Mouse (Mus musculus) liver, embryonic 16.5 days (tissue): ENCODE results near the gene Lsamp. TPM values are rescaled to one million over a fixed set of nuclear protein-coding genes. Genes with fewer than 3 reads are reported as not detected.

Experiments used
- ATAC-seq: fragments of 200-750 bp; cut with Nextera tagmentation; 2 replicates; pipeline ENCODE4 v1.8.0; 2017; ENCODE audit warnings: low read depth, mild to moderate bottlenecking, moderate number of reproducible peaks, moderate library complexity
- H3K27ac ChIP-seq: fragments of 300-500 bp; sonication (generic); 2 replicates; pipeline ENCODE4 v1.5.1; 2014; ENCODE audit warnings: mild to moderate bottlenecking, low read length
- H3K27me3 ChIP-seq: fragments of 300-500 bp; sonication (generic); 2 replicates; pipeline ENCODE4 v1.6.1; 2014; ENCODE audit warnings: low read depth, low read length, mixed read lengths; ENCODE audit not compliant: control insufficient read depth, insufficient read depth
- H3K36me3 ChIP-seq: fragments of 300-500 bp; sonication (generic); 2 replicates; pipeline ENCODE4 v1.6.1; 2014; ENCODE audit warnings: mild to moderate bottlenecking; ENCODE audit not compliant: control insufficient read depth, insufficient read depth
- H3K4me1 ChIP-seq: fragments of 300-500 bp; sonication (generic); 2 replicates; pipeline ENCODE4 v1.6.1; 2014; ENCODE audit warnings: low read depth, low read length, mixed read lengths; ENCODE audit not compliant: control insufficient read depth
- H3K4me2 ChIP-seq: fragments of 300-500 bp; sonication (generic); 2 replicates; pipeline ENCODE4 v1.6.1; 2014; ENCODE audit warnings: low read depth, low read length, mixed read lengths
- H3K4me3 ChIP-seq: fragments of 300-500 bp; sonication (generic); 2 replicates; pipeline ENCODE4 v1.5.1; 2014; ENCODE audit warnings: low read depth, mild to moderate bottlenecking, low read length
- H3K9ac ChIP-seq: fragments of 300-500 bp; sonication (generic); 2 replicates; pipeline ENCODE4 v1.6.1; 2014; ENCODE audit warnings: low read depth, low read length
- H3K9me3 ChIP-seq: fragments of 300-500 bp; sonication (generic); replicated peaks from 2 replicates; pipeline ENCODE4 v1.6.1; 2016; ENCODE audit warnings: low read length; ENCODE audit not compliant: control insufficient read depth
- WGBS: fragments of 180-500 bp; shearing (Covaris S2); extraction: QIAGEN DNeasy Blood & Tissue Kit; methylation state at CpG from one replicate; pipeline ENCODE4 v1.1.7; 2014; ENCODE audit not compliant: insufficient replicate concordance; 5-methylcytosine and 5-hydroxymethylcytosine counted together
- polyA plus RNA-seq: library from polyadenylated mRNA; unstranded; fragments of >200 nt; fragmentation: Nextera tagmentation; extraction: Ambion mirVana; gene quantifications from 2 replicates; pipeline ENCODE4 v1.2.1, GENCODE M21; 2015

Gene Lsamp
- polyA plus RNA-seq, 1 experiment from 2014 or later: 0.15 TPM

DNA sequence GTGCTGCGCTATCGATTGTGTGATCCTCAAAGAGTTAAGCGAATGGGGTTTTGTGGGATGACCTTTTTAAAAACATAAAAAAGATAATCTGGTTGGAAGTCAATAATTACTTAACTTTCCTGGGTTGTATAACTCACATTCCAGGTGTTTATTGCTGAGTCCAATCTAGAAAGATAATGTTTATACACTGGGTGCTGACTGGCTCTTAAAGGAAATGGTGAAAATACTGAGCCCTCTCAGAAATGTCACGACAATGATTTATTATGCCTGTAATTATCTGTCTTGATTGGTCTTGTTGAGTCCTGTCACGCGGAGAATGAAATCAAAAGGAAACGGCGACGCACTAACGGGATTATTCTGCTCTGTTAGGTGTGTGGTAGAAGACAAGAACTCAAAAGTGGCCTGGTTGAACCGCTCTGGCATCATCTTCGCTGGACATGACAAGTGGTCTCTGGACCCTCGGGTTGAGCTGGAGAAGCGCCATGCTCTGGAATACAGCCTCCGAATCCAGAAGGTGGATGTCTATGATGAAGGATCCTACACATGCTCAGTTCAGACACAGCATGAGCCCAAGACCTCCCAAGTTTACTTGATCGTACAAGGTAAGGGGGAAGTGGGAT is 1904.5 kb downstream of the Lsamp start:
- Histone ChIP-seq H3K36me3 (no peaks in the 10 kb centered on the region), H3K27ac (no peak overlapping the region), H3K4me3 (no peak overlapping the region), H3K4me1 (no peaks in the 10 kb centered on the region), H3K27me3 (no peaks in the 10 kb centered on the region), H3K9me3 (no peaks in the 10 kb centered on the region), H3K4me2 (no peak overlapping the region), H3K9ac (no peak overlapping the region)
- WGBS: 76% methylated on average over 16 of the region's 16 CpGs
- ATAC-seq: no peak

DNA sequence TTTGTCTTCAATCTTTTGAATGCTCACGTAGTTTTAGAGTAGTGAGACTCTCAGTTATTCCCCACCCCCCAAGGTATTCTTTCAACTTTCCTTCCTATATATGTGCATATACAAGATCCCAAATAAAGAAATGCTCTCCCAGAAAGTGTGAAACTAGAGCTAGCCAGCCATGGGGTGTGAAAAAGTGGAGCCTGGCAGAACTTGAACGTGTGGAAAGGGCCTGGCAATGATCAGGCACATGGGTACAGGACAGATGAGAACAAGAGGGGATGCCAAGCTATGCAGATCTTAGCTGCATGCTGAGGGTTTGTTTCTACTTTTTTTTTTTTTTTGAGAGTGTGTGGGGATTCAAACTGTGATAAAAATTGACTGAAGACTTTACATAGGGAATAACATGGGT is 1916.6 kb downstream of the Lsamp start:
- 28% methylated on average over 2 of the region's 2 CpGs for WGBS
- ATAC-seq: no peak
- H3K27me3 ChIP-seq: no peaks in the 10 kb centered on the region

DNA sequence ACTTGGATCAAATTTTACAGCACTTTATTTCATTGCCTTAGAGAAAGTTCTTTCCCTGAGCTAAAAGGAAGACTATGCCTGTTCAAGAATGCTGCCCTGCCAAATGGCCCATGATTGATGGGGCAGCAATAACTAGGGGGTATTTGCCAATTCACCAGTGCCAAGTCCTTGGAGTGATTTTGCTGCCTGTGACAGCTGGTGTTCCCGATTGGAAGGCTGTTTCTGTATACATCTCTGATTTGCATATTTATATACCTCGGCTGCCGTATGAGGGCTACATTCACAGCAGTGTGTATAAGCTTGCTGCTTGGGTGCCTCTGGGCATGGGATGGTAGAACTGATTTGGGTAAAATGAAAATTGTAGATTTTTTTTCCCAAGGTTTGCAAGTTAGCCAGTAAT is 1919.5 kb downstream of the Lsamp start:
- no peaks in the 10 kb centered on the region for H3K27me3 ChIP-seq
- no peak for ATAC-seq
- H3K27ac ChIP-seq: no peak overlapping the region
- no peak overlapping the region for H3K4me3 ChIP-seq
- H3K36me3 ChIP-seq: no peaks in the 10 kb centered on the region
- no peaks in the 10 kb centered on the region for H3K9me3 ChIP-seq
- no peaks in the 10 kb centered on the region for H3K4me1 ChIP-seq
- WGBS: 61% methylated on average over 3 of the region's 3 CpGs
- H3K4me2 ChIP-seq: no peak overlapping the region
- no peak overlapping the region for H3K9ac ChIP-seq

More for the DNA sequence above, 1916.6 kb downstream of the Lsamp start:
- no peak overlapping the region for H3K4me2 ChIP-seq
- no peak overlapping the region for H3K4me3 ChIP-seq
- no peaks in the 10 kb centered on the region for H3K36me3 ChIP-seq
- H3K9me3 ChIP-seq: no peaks in the 10 kb centered on the region
- H3K27ac ChIP-seq: no peak overlapping the region
- no peak overlapping the region for H3K9ac ChIP-seq
- no peaks in the 10 kb centered on the region for H3K4me1 ChIP-seq

DNA sequence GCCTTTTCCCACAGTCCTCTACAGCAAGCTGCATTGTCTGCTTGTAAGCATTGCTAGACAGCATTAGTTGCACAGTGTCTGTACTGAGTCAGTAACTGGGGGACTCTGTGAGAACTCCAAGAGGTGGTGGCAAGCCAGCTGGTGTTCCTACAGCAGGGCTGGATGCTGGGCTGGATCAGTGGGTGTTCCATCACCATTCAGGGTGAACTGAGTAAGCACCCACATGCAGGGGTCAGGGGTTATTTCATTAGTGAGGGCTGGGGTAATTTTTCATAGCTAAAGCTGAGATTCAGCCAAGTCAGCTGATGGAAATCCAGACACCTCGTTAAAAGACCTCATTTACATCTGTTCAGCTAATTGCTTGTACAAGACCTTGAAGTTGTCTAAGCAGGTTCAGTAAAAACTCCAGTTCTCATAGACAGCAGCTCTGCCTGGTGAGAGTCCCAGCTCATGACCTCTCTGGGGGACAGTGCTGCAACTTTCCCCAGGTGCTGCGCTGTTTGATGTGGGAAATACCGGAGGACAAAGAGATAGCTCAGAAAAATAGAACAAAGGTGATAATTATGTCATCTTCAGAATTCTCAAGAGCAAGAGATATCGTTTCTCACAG is 1928.5 kb downstream of the Lsamp start:
- 62% methylated on average over 4 of the region's 4 CpGs for WGBS
- Histone ChIP-seq H3K4me3 (no peak overlapping the region), H3K36me3 (no peaks in the 10 kb centered on the region), H3K27ac (no peak overlapping the region), H3K9me3 (no peaks in the 10 kb centered on the region), H3K9ac (no peak overlapping the region), H3K4me1 (no peaks in the 10 kb centered on the region), H3K27me3 (no peaks in the 10 kb centered on the region), H3K4me2 (no peak overlapping the region)
- ATAC-seq: no peak

DNA sequence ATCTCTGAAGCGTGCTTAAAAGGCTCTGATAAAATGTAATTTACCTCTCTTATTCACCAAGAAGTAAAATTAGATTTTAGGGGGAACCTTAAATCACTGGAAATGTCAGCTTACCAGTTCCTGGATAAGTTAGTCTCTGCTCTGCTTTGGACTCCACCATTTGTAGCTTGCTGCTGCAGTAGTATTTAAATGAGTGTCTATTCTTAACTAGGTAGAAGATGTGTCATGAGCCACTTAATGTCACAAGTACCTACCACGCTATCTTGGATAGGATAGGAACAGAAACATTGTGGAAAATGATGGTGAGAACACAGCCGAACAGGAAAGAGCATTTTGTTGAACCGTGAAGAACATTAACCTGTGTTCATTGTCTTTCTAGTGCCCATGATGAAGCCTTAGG is 1929.2 kb downstream of the Lsamp start:
- no peaks in the 10 kb centered on the region for H3K27me3 ChIP-seq
- WGBS: 58% methylated on average over 4 of the region's 4 CpGs
- no peaks in the 10 kb centered on the region for H3K36me3 ChIP-seq
- H3K9me3 ChIP-seq: no peaks in the 10 kb centered on the region
- no peak overlapping the region for H3K9ac ChIP-seq
- H3K4me2 ChIP-seq: no peak overlapping the region
- no peak overlapping the region for H3K27ac ChIP-seq
- H3K4me3 ChIP-seq: no peak overlapping the region
- ATAC-seq: no peak
- no peaks in the 10 kb centered on the region for H3K4me1 ChIP-seq

DNA sequence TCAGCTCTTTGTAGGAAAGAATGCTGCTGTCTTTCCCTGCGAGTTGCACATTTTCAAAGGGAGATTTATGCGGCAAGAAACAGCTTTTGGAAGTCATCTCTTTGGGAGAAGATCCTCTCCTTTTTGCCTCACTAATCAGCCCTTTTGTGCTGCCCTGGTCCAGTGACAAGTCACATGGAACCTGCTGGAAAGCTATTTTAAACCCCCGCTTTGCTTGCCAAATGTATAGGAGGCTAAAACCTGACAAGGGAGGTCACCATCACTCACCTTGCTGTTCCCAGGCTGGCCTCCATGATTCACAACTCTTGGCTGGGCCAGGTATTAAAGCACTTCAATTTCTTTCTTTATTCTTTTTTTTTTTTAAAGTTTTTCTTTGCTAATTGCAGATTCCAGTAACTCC is 1932.2 kb downstream of the Lsamp start:
- no peak overlapping the region for H3K4me2 ChIP-seq
- 72% methylated on average over 3 of the region's 3 CpGs for WGBS
- no peak overlapping the region for H3K4me3 ChIP-seq
- no peaks in the 10 kb centered on the region for H3K4me1 ChIP-seq
- no peak overlapping the region for H3K27ac ChIP-seq
- no peak for ATAC-seq
- no peaks in the 10 kb centered on the region for H3K36me3 ChIP-seq
- no peaks in the 10 kb centered on the region for H3K9me3 ChIP-seq
- H3K9ac ChIP-seq: no peak overlapping the region
- H3K27me3 ChIP-seq: no peaks in the 10 kb centered on the region

DNA sequence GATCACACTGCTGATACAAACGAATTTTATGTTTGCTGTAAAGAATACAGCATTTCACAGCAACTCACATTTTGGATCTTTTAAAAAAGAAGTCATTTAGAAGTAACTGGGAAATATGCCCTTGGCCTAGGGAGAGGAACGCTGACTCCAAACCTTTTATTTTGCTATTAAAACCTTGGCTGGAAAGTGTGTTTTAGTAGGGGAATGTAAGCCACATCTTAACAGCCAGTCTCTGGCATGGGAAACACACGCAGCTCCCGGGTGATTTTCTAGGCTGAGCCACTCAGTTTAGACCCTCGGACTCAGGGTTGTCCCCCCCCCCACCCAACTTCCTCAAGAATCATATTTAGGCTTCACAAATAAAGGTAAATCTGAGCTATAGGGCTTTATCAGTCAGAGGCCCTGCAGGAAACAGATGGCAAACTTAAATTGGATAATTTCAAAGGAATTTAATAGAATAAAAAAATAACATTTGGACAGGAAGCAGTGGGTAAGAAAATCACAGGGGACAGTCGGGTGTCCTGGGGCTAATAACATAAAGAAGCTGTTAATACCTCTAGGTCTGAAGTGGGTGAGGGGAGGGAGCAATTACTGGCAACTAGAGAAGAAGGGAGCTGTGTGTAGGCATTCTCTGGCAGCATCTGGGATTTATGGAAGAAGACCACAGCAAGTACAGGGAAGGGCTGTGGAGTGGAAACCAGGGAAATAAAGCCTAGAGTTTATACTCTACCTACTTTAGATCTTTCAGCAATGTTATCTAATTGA is 1933.1 kb downstream of the Lsamp start:
- no peaks in the 10 kb centered on the region for H3K4me1 ChIP-seq
- no peak overlapping the region for H3K9ac ChIP-seq
- H3K27me3 ChIP-seq: no peaks in the 10 kb centered on the region
- no peaks in the 10 kb centered on the region for H3K9me3 ChIP-seq
- H3K36me3 ChIP-seq: no peaks in the 10 kb centered on the region
- 47% methylated on average over 6 of the region's 6 CpGs for WGBS
- ATAC-seq: no peak
- H3K4me3 ChIP-seq: no peak overlapping the region
- no peak overlapping the region for H3K27ac ChIP-seq
- H3K4me2 ChIP-seq: no peak overlapping the region

DNA sequence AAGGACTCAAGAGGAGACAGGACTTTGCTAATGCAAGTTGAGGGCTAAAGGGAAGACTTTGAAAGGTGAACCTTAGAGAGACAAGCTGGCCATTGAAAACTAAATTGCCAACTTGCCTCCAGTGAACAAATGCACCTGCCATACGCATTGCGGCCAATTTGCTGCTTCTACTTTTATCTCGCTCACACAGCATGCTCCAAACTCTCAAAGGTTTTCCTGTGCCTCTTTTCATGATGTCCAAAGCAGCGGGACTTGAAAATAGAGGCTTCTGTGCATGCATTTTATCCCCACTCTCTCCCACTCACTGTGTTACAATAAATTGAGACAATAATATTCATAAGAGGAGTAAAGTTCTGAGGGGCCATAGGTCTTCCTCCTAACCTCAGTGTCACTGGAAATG is 1945.4 kb downstream of the Lsamp start:
- no peak overlapping the region for H3K9ac ChIP-seq
- H3K4me2 ChIP-seq: no peak overlapping the region
- WGBS: 58% methylated on average over 4 of the region's 4 CpGs
- no peaks in the 10 kb centered on the region for H3K4me1 ChIP-seq
- H3K27me3 ChIP-seq: no peaks in the 10 kb centered on the region
- H3K27ac ChIP-seq: no peak overlapping the region
- H3K9me3 ChIP-seq: no peaks in the 10 kb centered on the region
- H3K4me3 ChIP-seq: no peak overlapping the region
- H3K36me3 ChIP-seq: no peaks in the 10 kb centered on the region
- no peak for ATAC-seq

DNA sequence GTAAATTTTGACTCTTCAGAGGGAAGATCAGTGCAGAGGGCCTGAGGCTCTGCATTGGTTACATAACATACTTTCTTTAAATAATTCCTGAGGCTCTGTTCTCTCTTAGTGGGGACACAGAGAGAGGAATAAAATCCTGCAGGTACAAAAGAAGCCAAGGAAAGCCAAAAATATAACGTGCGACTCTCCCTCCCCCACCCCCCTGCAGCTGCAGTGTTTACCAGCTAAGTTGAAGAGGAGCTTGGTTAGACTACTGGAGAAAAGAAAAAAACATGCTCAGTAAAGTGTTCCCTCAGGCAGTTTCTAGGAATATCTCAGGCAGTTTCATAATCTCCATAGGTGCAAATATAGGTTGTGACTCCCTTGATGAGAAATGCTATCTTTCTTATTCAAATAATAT is 1951.5 kb downstream of the Lsamp start:
- Histone ChIP-seq H3K9ac (no peak overlapping the region), H3K27me3 (no peaks in the 10 kb centered on the region), H3K9me3 (no peaks in the 10 kb centered on the region), H3K4me1 (no peaks in the 10 kb centered on the region), H3K4me3 (no peak overlapping the region), H3K4me2 (no peak overlapping the region), H3K36me3 (no peaks in the 10 kb centered on the region), H3K27ac (no peak overlapping the region)
- no peak for ATAC-seq
- WGBS: 59% methylated on average over 2 of the region's 2 CpGs
